Mouse (Mus musculus) olfactory bulb, adult 2 months (tissue): ENCODE results near the gene Ccl9.

Experiments used
- CTCF ChIP-seq: fragments of 200-500 bp; IDR thresholded peaks from 2 replicates; pipeline ENCODE4 v1.5.1; 2012; ENCODE audit warnings: low read depth, mild to moderate bottlenecking, low read length, moderate library complexity; ENCODE audit not compliant: insufficient read depth
- POLR2A ChIP-seq: fragments of 200-500 bp; IDR thresholded peaks from 2 replicates; pipeline ENCODE4 v1.6.1; 2012; ENCODE audit warnings: mild to moderate bottlenecking, low read depth, low read length, moderate library complexity; ENCODE audit not compliant: insufficient read depth

DNA sequence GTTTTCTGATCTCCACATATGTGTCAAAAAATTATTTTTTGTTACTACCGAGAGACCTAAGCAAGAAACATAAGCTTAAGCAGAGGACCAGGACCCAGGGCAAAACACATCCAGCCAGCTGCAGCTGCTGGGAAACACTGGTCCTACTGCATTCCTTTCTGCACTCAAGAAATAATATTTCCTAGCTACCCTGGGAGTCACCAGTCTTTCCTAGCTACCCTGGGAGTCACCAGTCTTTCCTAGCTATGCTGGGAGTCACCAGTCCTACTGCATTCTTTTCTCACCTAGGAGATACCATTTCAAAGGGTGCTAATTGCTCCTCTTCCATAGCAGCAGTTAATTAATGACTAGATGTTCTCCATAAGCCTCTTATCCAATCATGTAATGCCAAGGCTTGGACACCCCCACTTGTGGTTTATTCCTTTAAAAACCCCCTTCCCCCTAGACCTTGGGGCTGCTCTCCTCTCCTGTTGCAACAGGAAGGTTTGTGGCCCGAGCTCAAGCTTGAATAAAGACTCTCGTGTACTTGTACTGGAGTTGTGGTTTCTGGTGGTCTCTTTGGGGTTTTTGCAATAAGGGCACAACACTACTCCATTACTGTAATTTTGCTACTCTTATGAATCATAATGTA, 19.9 kb upstream of the Ccl9 start:
- TF ChIP-seq CTCF = no peak
- TF ChIP-seq POLR2A = no peak
